Mouse (Mus musculus): Measurements from ENCODE around the gene Klc4. TPM values are rescaled to one million over a fixed set of nuclear protein-coding genes. Genes with fewer than 3 reads are reported as not detected.

Gene Klc4
- polyA plus RNA-seq, 1 experiment from 2014 or later: 23.4 TPM

- Histone ChIP-seq H3K4me3 (replicated peaks) (peak overlapping the region; percentile 21), H3K36me3 (no peaks in the 10 kb centered on the region), H3K27ac (replicated peaks) (peak overlapping the region; percentile 96), H3K9me3 (replicated peaks) (no peaks in the 10 kb centered on the region), H3K4me1 (peaks cover 95% of the 10 kb centered on the region), H3K4me2 (replicated peaks) (peak overlapping the region; percentile 44), H3K9ac (peak overlapping the region; percentile 0; the same call in 1 of the 2 replicates), H3K27me3 (no peaks in the 10 kb centered on the region)
- WGBS: 6% methylated on average over 27 of the region's 27 CpGs
- ATAC-seq (ENCODE audit: insufficient number of reproducible peaks, low FRiP score, low TSS enrichment, low read depth): peak; percentile 58
Observed at GRCm38 (mm10) chr17:46618769-46619682, 26.8 kb downstream of the Klc4 start.

GRCm38 (mm10) chr17:46618394-46618768 lies 27.4 kb downstream of the Klc4 start:
- Histone ChIP-seq H3K9ac (0 out of 2 replicates have a peak overlapping the region, but pooled peaks have one; percentile 0), H3K27ac (replicated peaks) (peak overlapping the region; percentile 96), H3K27me3 (no peaks in the 10 kb centered on the region), H3K9me3 (replicated peaks) (no peaks in the 10 kb centered on the region), H3K36me3 (no peaks in the 10 kb centered on the region), H3K4me3 (replicated peaks) (peak overlapping the region; percentile 21), H3K4me2 (replicated peaks) (peak overlapping the region; percentile 44), H3K4me1 (peaks cover 95% of the 10 kb centered on the region)
- ATAC-seq (ENCODE audit: insufficient number of reproducible peaks, low FRiP score, low TSS enrichment, low read depth): 0 out of 2 replicates have a peak, but pooled peaks have one; percentile 31
- WGBS: 12% methylated on average over 6 of the region's 6 CpGs

- Histone ChIP-seq H3K9ac (no peak overlapping the region), H3K27me3 (no peaks in the 10 kb centered on the region), H3K27ac (replicated peaks) (peak overlapping the region; percentile 96), H3K4me1 (peaks cover 95% of the 10 kb centered on the region), H3K36me3 (no peaks in the 10 kb centered on the region), H3K4me3 (replicated peaks) (peak overlapping the region; percentile 21), H3K4me2 (replicated peaks) (peak overlapping the region; percentile 44), H3K9me3 (replicated peaks) (no peaks in the 10 kb centered on the region)
- 40% methylated on average over 12 of the region's 12 CpGs for WGBS
- no peak for ATAC-seq (ENCODE audit: insufficient number of reproducible peaks, low FRiP score, low TSS enrichment, low read depth)
Observed at GRCm38 (mm10) chr17:46617799-46618198, 28.0 kb downstream of the Klc4 start.

GRCm38 (mm10) chr17:46613229-46613628 lies 32.6 kb downstream of the Klc4 start:
- Histone ChIP-seq H3K36me3 (no peaks in the 10 kb centered on the region), H3K9me3 (replicated peaks) (no peaks in the 10 kb centered on the region), H3K27me3 (no peaks in the 10 kb centered on the region), H3K4me1 (peaks cover 83% of the 10 kb centered on the region), H3K4me3 (replicated peaks) (no peak overlapping the region), H3K9ac (no peak overlapping the region), H3K27ac (replicated peaks) (peak overlapping the region; percentile 73), H3K4me2 (replicated peaks) (no peak overlapping the region)
- WGBS: 32% methylated on average over 3 of the region's 3 CpGs
- ATAC-seq (ENCODE audit: insufficient number of reproducible peaks, low FRiP score, low TSS enrichment, low read depth): no peak

GRCm38 (mm10) chr17:46612820-46613219 lies 33.0 kb downstream of the Klc4 start:
- WGBS: 23% methylated on average over 4 of the region's 4 CpGs
- peak overlapping the region; percentile 73 for H3K27ac ChIP-seq (replicated peaks)
- no peak overlapping the region for H3K9ac ChIP-seq
- ATAC-seq (ENCODE audit: insufficient number of reproducible peaks, low FRiP score, low TSS enrichment, low read depth): no peak
- no peaks in the 10 kb centered on the region for H3K27me3 ChIP-seq
- peaks cover 83% of the 10 kb centered on the region for H3K4me1 ChIP-seq
- no peaks in the 10 kb centered on the region for H3K9me3 ChIP-seq (replicated peaks)
- H3K4me2 ChIP-seq (replicated peaks): peak overlapping the region; percentile 15; the same call in 1 of the 2 replicates
- H3K36me3 ChIP-seq: no peaks in the 10 kb centered on the region
- H3K4me3 ChIP-seq (replicated peaks): no peak overlapping the region

GRCm38 (mm10) chr17:46612189-46612588 lies 33.6 kb downstream of the Klc4 start:
- H3K27ac ChIP-seq (replicated peaks): peak overlapping the region; percentile 73; the same call in 1 of the 2 replicates
- H3K27me3 ChIP-seq: no peaks in the 10 kb centered on the region
- no peak for ATAC-seq (ENCODE audit: insufficient number of reproducible peaks, low FRiP score, low TSS enrichment, low read depth)
- H3K9me3 ChIP-seq (replicated peaks): no peaks in the 10 kb centered on the region
- H3K36me3 ChIP-seq: no peaks in the 10 kb centered on the region
- no peak overlapping the region for H3K9ac ChIP-seq
- 41% methylated on average over 2 of the region's 2 CpGs for WGBS
- H3K4me1 ChIP-seq: peaks cover 83% of the 10 kb centered on the region
- no peak overlapping the region for H3K4me3 ChIP-seq (replicated peaks)
- 0 out of 2 replicates have a peak overlapping the region, but pooled peaks have one; percentile 15 for H3K4me2 ChIP-seq (replicated peaks)

- ATAC-seq (ENCODE audit: insufficient number of reproducible peaks, low FRiP score, low TSS enrichment, low read depth): no peak
- 91% methylated on average over 6 of the region's 6 CpGs for WGBS
- Histone ChIP-seq H3K27ac (replicated peaks) (no peak overlapping the region), H3K9me3 (replicated peaks) (no peaks in the 10 kb centered on the region), H3K4me3 (replicated peaks) (no peak overlapping the region), H3K9ac (no peak overlapping the region), H3K4me1 (peaks cover 80% of the 10 kb centered on the region), H3K36me3 (no peaks in the 10 kb centered on the region), H3K4me2 (replicated peaks) (no peak overlapping the region), H3K27me3 (no peaks in the 10 kb centered on the region)
Observed at GRCm38 (mm10) chr17:46611316-46611715, 34.5 kb downstream of the Klc4 start.

GRCm38 (mm10) chr17:46609721-46610514 lies 35.9 kb downstream of the Klc4 start:
- Histone ChIP-seq H3K4me1 (peaks cover 81% of the 10 kb centered on the region), H3K9me3 (replicated peaks) (no peaks in the 10 kb centered on the region), H3K4me2 (replicated peaks) (peak overlapping the region; percentile 13; the same call in 1 of the 2 replicates), H3K4me3 (replicated peaks) (no peak overlapping the region), H3K9ac (no peak overlapping the region), H3K27me3 (no peaks in the 10 kb centered on the region), H3K36me3 (no peaks in the 10 kb centered on the region), H3K27ac (replicated peaks) (peak overlapping the region; percentile 73)
- ATAC-seq (ENCODE audit: insufficient number of reproducible peaks, low FRiP score, low TSS enrichment, low read depth): peak; percentile 52; the same call in 1 of the 2 replicates
- 40% methylated on average over 15 of the region's 15 CpGs for WGBS

GRCm38 (mm10) chr17:46605987-46606386 lies 39.8 kb downstream of the Klc4 start:
- Histone ChIP-seq H3K9me3 (replicated peaks) (no peaks in the 10 kb centered on the region), H3K9ac (no peak overlapping the region), H3K27me3 (no peaks in the 10 kb centered on the region), H3K4me1 (peaks cover 71% of the 10 kb centered on the region), H3K4me3 (replicated peaks) (no peak overlapping the region), H3K36me3 (no peaks in the 10 kb centered on the region), H3K4me2 (replicated peaks) (no peak overlapping the region), H3K27ac (replicated peaks) (peak overlapping the region; percentile 56; the same call in 1 of the 2 replicates)
- no peak for ATAC-seq (ENCODE audit: insufficient number of reproducible peaks, low FRiP score, low TSS enrichment, low read depth)
- 62% methylated on average over 12 of the region's 12 CpGs for WGBS

- no peak overlapping the region for H3K4me3 ChIP-seq (replicated peaks)
- no peak for ATAC-seq (ENCODE audit: insufficient number of reproducible peaks, low FRiP score, low TSS enrichment, low read depth)
- H3K27ac ChIP-seq (replicated peaks): peak overlapping the region; percentile 13; the same call in 1 of the 2 replicates
- WGBS: 66% methylated on average over 5 of the region's 5 CpGs
- no peak overlapping the region for H3K4me2 ChIP-seq (replicated peaks)
- no peaks in the 10 kb centered on the region for H3K9me3 ChIP-seq (replicated peaks)
- no peaks in the 10 kb centered on the region for H3K27me3 ChIP-seq
- H3K36me3 ChIP-seq: no peaks in the 10 kb centered on the region
- peaks cover 62% of the 10 kb centered on the region for H3K4me1 ChIP-seq
- H3K9ac ChIP-seq: no peak overlapping the region
Observed at GRCm38 (mm10) chr17:46605126-46605525, 40.7 kb downstream of the Klc4 start.

GRCm38 (mm10) chr17:46603229-46603628 lies 42.6 kb downstream of the Klc4 start:
- H3K36me3 ChIP-seq: no peaks in the 10 kb centered on the region
- H3K4me2 ChIP-seq (replicated peaks): no peak overlapping the region
- no peak for ATAC-seq (ENCODE audit: insufficient number of reproducible peaks, low FRiP score, low TSS enrichment, low read depth)
- WGBS: 91% methylated on average over 4 of the region's 4 CpGs
- peak overlapping the region; percentile 77 for H3K27ac ChIP-seq (replicated peaks)
- H3K27me3 ChIP-seq: no peaks in the 10 kb centered on the region
- H3K9me3 ChIP-seq (replicated peaks): no peaks in the 10 kb centered on the region
- no peak overlapping the region for H3K9ac ChIP-seq
- H3K4me1 ChIP-seq: peaks cover 54% of the 10 kb centered on the region
- H3K4me3 ChIP-seq (replicated peaks): no peak overlapping the region
